In the genomic region with DNA sequence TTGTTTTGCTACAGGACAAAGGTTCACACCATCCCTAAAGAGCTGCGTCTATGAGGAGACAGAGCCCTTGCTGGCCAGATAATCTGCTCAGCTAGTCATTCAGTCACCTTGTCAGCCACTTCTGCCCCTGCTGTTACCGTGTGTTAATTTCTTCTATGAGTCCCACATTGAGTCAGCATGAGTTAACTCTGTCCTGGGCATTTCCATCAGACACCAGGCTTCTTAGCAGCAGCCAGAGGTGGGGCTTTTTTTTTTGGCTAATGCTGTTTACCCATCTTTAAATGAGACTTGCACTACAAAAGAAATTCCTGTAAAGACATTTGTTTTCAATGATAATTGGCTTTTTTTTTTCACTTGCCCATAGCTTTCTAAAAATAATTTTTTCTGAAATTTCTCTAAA, we compare ENCODE assay signal across 21 mouse cellular contexts. TPM values are rescaled to one million over a fixed set of nuclear protein-coding genes. Genes with fewer than 3 reads are reported as not detected.
DNase-seq lines count a peak whose midpoint lies in the region; ATAC-seq and TF ChIP-seq lines count a peak whose summit lies in the region.
"Had no signal": no experiment of that assay in that cellular context is flagged by ENCODE, and none has a peak within 500 bp of the region (broad histone marks: within the 10 kb centered on the region; RNA-seq: fewer than 3 reads in every experiment).

No protein-coding gene starts in this region.

- H3K79me2 ChIP-seq in CH12.LX (replicated peaks; ENCODE audit: control insufficient read depth, extremely low read depth, insufficient read depth, poor library complexity, severe bottlenecking), result no peaks in the 10 kb centered on the region

- no peak for TF ChIP-seq POLR2A in CH12.LX (IDR thresholded peaks at IDR 0.05; ENCODE audit: low read depth, low read length)

- H3K9me3 ChIP-seq in CH12.LX (replicated peaks; ENCODE audit: low read length), result peaks cover 2% of the 10 kb centered on the region
- H3K9me3 ChIP-seq in intestine, postnatal 0 days (ENCODE audit: control insufficient read depth), result no peaks in the 10 kb centered on the region
- H3K9me3 ChIP-seq: forebrain, embryonic 13.5 days; hindbrain, embryonic 13.5 days had no signal

- H3K9ac ChIP-seq in CH12.LX (ENCODE audit: insufficient read depth, low read depth), result no peak overlapping the region
- no peak overlapping the region for H3K9ac ChIP-seq in intestine, postnatal 0 days (ENCODE audit: low read depth, low read length)
- H3K9ac ChIP-seq: forebrain, embryonic 13.5 days; forebrain, postnatal 0 days; hindbrain, embryonic 13.5 days had no signal

- no peak for ATAC-seq in intestine, postnatal 0 days
- ATAC-seq: forebrain, embryonic 13.5 days; forebrain, postnatal 0 days; hindbrain, postnatal 0 days; intestine, embryonic 16.5 days; Patski had no signal

- H3K27me3 ChIP-seq in CH12.LX (replicated peaks), result no peaks in the 10 kb centered on the region
- H3K27me3 ChIP-seq in intestine, postnatal 0 days (replicated peaks; ENCODE audit: control insufficient read depth, insufficient read depth, low read length), result no peaks in the 10 kb centered on the region
- H3K27me3 ChIP-seq: forebrain, embryonic 13.5 days; hindbrain, embryonic 13.5 days; Patski had no signal

- peak; percentile 16 for TF ChIP-seq RAD21 in CH12.LX (IDR thresholded peaks at IDR 0.05; ENCODE audit: low read depth, low read length)

- H3K36me3 ChIP-seq in CH12.LX (replicated peaks in 1 of 2; ENCODE audit: control insufficient read depth in 1 of 2, insufficient read depth in 1 of 2, low read length in 1 of 2), result no peaks in the 10 kb centered on the region
- no peaks in the 10 kb centered on the region for H3K36me3 ChIP-seq in intestine, postnatal 0 days (ENCODE audit: control insufficient read depth, insufficient read depth)
- H3K36me3 ChIP-seq: embryonic facial prominence, embryonic 10.5 days; hindbrain, embryonic 13.5 days had no signal

- TF ChIP-seq CTCF in CH12.LX (conservative IDR thresholded peaks at IDR 0.05 in 1 of 2, IDR thresholded peaks at IDR 0.05 in 1 of 2; ENCODE audit: low read depth in 2 of 2, low read length in 2 of 2), result no peak
- TF ChIP-seq CTCF in intestine, postnatal 0 days (IDR thresholded peaks at IDR 0.05; ENCODE audit: low read depth), result no peak

- no peak overlapping the region for H3K4me3 ChIP-seq in CH12.LX (replicated peaks in 1 of 3; ENCODE audit: low read depth in 2 of 3, low read length in 2 of 3, poor library complexity in 1 of 3)
- no peak overlapping the region for H3K4me3 ChIP-seq in intestine, postnatal 0 days (ENCODE audit: low read depth, low read length)
- H3K4me3 ChIP-seq: embryonic facial prominence, embryonic 10.5 days; forebrain, embryonic 13.5 days; hindbrain, embryonic 13.5 days had no signal

- WGBS in intestine, postnatal 0 days, result 30% methylated on average over 2 of the region's 2 CpGs

- DNase-seq in heart, adult 11 months, result peak; percentile 17
- no peak for DNase-seq in heart, adult 8-10 months (ENCODE audit: low spot score)
- DNase-seq in CH12.LX (ENCODE audit: extremely low read depth), result peak; percentile 84
- DNase-seq in induced T-regulatory cell, adult 2 months (ENCODE audit: low read depth), result peak; percentile 72
- DNase-seq in yolk sac, embryonic 10.5 days (ENCODE audit: low spot score), result no peak
- DNase-seq in urinary bladder, postnatal 10 days (ENCODE audit: low spot score), result no peak
- DNase-seq: adrenal gland, postnatal 10 days; cerebellum, adult 11-12 months; cerebellum, adult 9-11 months; cerebellum, postnatal 36 days; forebrain, postnatal 0 days; gastrocnemius, postnatal 14 days; heart, postnatal 10 days; kidney, adult 8-10 months had no signal

- H3K4me2 ChIP-seq in CH12.LX (ENCODE audit: insufficient read depth, low read depth, poor library complexity, severe bottlenecking), result peak overlapping the region; percentile 66; the same call in 1 of the 2 replicates
- H3K4me2 ChIP-seq in intestine, postnatal 0 days (replicated peaks; ENCODE audit: low read depth), result no peak overlapping the region
- H3K4me2 ChIP-seq: forebrain, embryonic 13.5 days; hindbrain, embryonic 13.5 days had no signal

- peaks cover 6 to 29% of the 10 kb centered on the region in 2 experiments; a peak in 3 of 4 replicates for H3K4me1 ChIP-seq in CH12.LX (ENCODE audit: control insufficient read depth in 1 of 2, insufficient read depth in 2 of 2)
- H3K4me1 ChIP-seq in intestine, postnatal 0 days (replicated peaks; ENCODE audit: control insufficient read depth, insufficient read depth, low read length), result no peaks in the 10 kb centered on the region
- H3K4me1 ChIP-seq: embryonic facial prominence, embryonic 10.5 days had no signal

- in situ Hi-C loops in CH12.LX (cut with MboI; ENCODE audit: low pct_ligation_motif_present, low pct_unique_long_range_greater_than_20kb, low sequenced_read_pairs), result no loop called here

- TF ChIP-seq EP300 in CH12.LX (IDR thresholded peaks at IDR 0.05; ENCODE audit: low read length), result peak; percentile 95

- dilution Hi-C loops in CH12.LX (cut with MboI; ENCODE audit: extremely low pct_ligation_motif_present, extremely low pct_unique_long_range_greater_than_20kb, low sequenced_read_pairs), result no loop called here

- peak overlapping the region; percentile 75 for H3K27ac ChIP-seq in CH12.LX (ENCODE audit: insufficient read depth, low read depth)
- H3K27ac ChIP-seq in intestine, postnatal 0 days (ENCODE audit: low read depth, low read length), result no peak overlapping the region
- H3K27ac ChIP-seq: embryonic facial prominence, embryonic 10.5 days; forebrain, embryonic 13.5 days; hindbrain, embryonic 13.5 days; hindbrain, postnatal 0 days had no signal

TF ChIP-seq in CH12.LX, 34 proteins besides CTCF, POLR2A, EP300 and RAD21:
- TF ChIP-seq USF2 (conservative IDR thresholded peaks at IDR 0.05; ENCODE audit: low read depth, low read length) (no peak), MYC (IDR thresholded peaks at IDR 0.05; ENCODE audit: low read depth, low read length) (peak; percentile 48), JUND (conservative IDR thresholded peaks at IDR 0.05; ENCODE audit: low read depth, low read length) (peak; percentile 90), ZNF384 (IDR thresholded peaks at IDR 0.05; ENCODE audit: low read depth, low read length) (peak; percentile 92), CHD2 (IDR thresholded peaks at IDR 0.05; ENCODE audit: low read length) (peak; percentile 30; the same call in 1 of the 2 replicates), ETS1 (conservative IDR thresholded peaks at IDR 0.05; ENCODE audit: low read depth, low read length) (peak; percentile 77), RCOR1 (conservative IDR thresholded peaks at IDR 0.05; ENCODE audit: low read depth, low read length) (0 out of 2 replicates have a peak, but pooled peaks have one; percentile 61), E2F4 (IDR thresholded peaks at IDR 0.05; ENCODE audit: insufficient replicate concordance, low read depth, low read length) (no peak), MAX (IDR thresholded peaks at IDR 0.05; ENCODE audit: low read length) (no peak), MEF2A (IDR thresholded peaks at IDR 0.05; ENCODE audit: borderline replicate concordance, low read depth, low read length) (peak; percentile 80), BHLHE40 (IDR thresholded peaks at IDR 0.05; ENCODE audit: low read depth, low read length) (peak; percentile 76), MAFK (IDR thresholded peaks at IDR 0.05; ENCODE audit: insufficient replicate concordance, low read length) (0 out of 2 replicates have a peak, but pooled peaks have one; percentile 43), TCF12 (IDR thresholded peaks at IDR 0.05; ENCODE audit: low read depth, low read length) (0 out of 2 replicates have a peak, but pooled peaks have one; percentile 37), JUN (IDR thresholded peaks at IDR 0.05; ENCODE audit: insufficient read depth, low read depth, low read length) (peak; percentile 70), PAX5 (IDR thresholded peaks at IDR 0.05; ENCODE audit: low read length) (no peak), IRF4 (IDR thresholded peaks at IDR 0.05; ENCODE audit: low read depth, low read length) (peak; percentile 98)
TF ChIP-seq in CH12.LX: peak in this region for 12.

RNA-seq across cellular contexts. Expression of gene Tagap, which starts 20.8 kb away (rescaled TPM):
- 1 to 10 TPM; 2.1 to 3.2 (median 2.5) TPM for total RNA-seq in heart, adult 8-10 months (2022)
- total RNA-seq in CH12.LX (2012; rRNA removed), result 16.3 and 16.4 TPM in 2 replicates
- 18.5 and 20.9 TPM in 2 replicates for total RNA-seq in CH12.LX (2014; rRNA removed)
- 12.9 and 14.2 TPM in 2 replicates for polyA plus RNA-seq in CH12.LX (2012; ENCODE audit: insufficient read length, low read depth)
- polyA plus RNA-seq in intestine, postnatal 0 days (2015; fragmentation: Nextera tagmentation; extraction: Ambion mirVana), result 0.80 and 1.2 TPM in 2 replicates

RNA-seq across cellular contexts. Expression of gene Rsph3a, which starts 40.4 kb away (rescaled TPM):
- 10 to 100 TPM; 26.7 to 39.6 (median 33.8) TPM for total RNA-seq in heart, adult 8-10 months (2022)
- total RNA-seq in CH12.LX (2012; rRNA removed) (15.2 and 23.7 TPM in 2 replicates), CH12.LX (2014; rRNA removed) (8.2 and 9.9 TPM in 2 replicates)
- 17.8 and 18.8 TPM in 2 replicates for polyA plus RNA-seq in CH12.LX (2012; ENCODE audit: insufficient read length, low read depth)
- 36.5 and 38.4 TPM in 2 replicates for polyA plus RNA-seq in intestine, postnatal 0 days (2015; fragmentation: Nextera tagmentation; extraction: Ambion mirVana)

Comparison
In these comparisons a context has a peak if more than half of its experiments do, and no peak if none do; other contexts are left out.
1. DNase-seq: peak in heart, adult 11 months (single experiment), CH12.LX (single experiment) and induced T-regulatory cell, adult 2 months (single experiment); none in heart, adult 8-10 months (single experiment), yolk sac, embryonic 10.5 days (single experiment) and urinary bladder, postnatal 10 days (single experiment).
2. RNA of gene Tagap, which starts 20.8 kb away (total RNA-seq): 16.3 to 20.9 TPM in CH12.LX; 2.1 to 3.2 TPM in heart, adult 8-10 months; every median in the first group is over 4 times any median in the second.